Mouse (Mus musculus) forebrain, embryonic 10.5 days (tissue): ENCODE results near the gene Ttc38. TPM values are rescaled to one million over a fixed set of nuclear protein-coding genes. Genes with fewer than 3 reads are reported as not detected.

ENCODE experiments used
- DNase-seq: peaks from one replicate; pipeline ENCODE4 v3.0.0-alpha.2; 2017; ENCODE audit warnings: low spot score; ENCODE audit errors: extremely low spot score
- H3K27ac ChIP-seq: fragments of 300-500 bp; sonication (generic); 2 replicates; pipeline ENCODE4 v1.5.1; 2016; ENCODE audit warnings: mild to moderate bottlenecking
- H3K27me3 ChIP-seq: fragments of 300-500 bp; sonication (generic); 2 replicates; pipeline ENCODE4 v1.6.1; 2016; ENCODE audit warnings: mild to moderate bottlenecking; ENCODE audit not compliant: poor library complexity, severe bottlenecking
- H3K36me3 ChIP-seq: fragments of 300-500 bp; sonication (generic); replicated peaks from 2 replicates; pipeline ENCODE4 v1.6.1; 2016; ENCODE audit warnings: mild to moderate bottlenecking, moderate library complexity
- H3K4me1 ChIP-seq: fragments of 300-500 bp; sonication (generic); 2 replicates; pipeline ENCODE4 v1.6.1; 2016
- H3K4me3 ChIP-seq: fragments of 300-500 bp; sonication (generic); 2 replicates; pipeline ENCODE4 v1.5.1; 2016; ENCODE audit warnings: mild to moderate bottlenecking, moderate library complexity
- H3K9me3 ChIP-seq: fragments of 300-500 bp; sonication (generic); 2 replicates; pipeline ENCODE4 v1.6.1; 2016; ENCODE audit warnings: mild to moderate bottlenecking, moderate library complexity
- WGBS: fragments of 180-500 bp; shearing (Covaris S2); methylation state at CpG from one replicate; pipeline ENCODE4 v1.1.7; 2016; 5-methylcytosine and 5-hydroxymethylcytosine counted together
- polyA plus RNA-seq: library from polyadenylated mRNA; unstranded; fragments of >200 nt; fragmentation: Nextera tagmentation; extraction: Ambion mirVana; gene quantifications from 2 replicates; pipeline ENCODE4 v1.2.1, GENCODE M21; 2016

Ttc38 gene
- polyA plus RNA-seq: 2.2 and 3.1 TPM in 2 replicates

DNA sequence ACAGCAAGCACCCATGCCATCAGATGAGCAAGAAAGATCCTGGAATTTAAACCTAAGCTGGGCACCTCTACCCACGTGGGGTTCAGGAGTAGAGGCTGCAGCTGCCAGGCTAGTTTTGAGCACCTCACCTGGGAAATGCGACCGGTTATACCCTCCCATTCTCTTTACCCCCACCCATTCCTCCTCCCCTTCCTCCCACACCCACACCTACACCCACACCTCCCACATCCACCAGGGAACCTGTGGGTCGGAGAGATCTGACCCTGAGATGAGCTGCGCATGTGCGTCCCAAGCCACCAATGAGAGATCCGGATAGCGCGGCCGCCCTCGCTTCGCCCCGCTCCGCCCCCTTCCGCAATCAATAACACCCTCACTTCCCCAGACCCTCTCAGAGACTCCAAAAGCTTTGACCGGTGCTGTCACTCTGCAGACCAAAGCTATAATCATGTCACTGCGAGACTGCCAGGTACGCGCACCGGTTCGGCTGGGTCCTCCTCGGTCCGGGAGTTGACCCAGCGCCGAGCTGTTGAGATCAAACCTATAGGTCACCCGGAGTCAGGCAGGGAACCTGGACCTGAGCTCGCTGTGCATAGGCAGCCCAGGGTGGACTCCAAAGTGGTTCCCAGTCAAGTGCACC lies at the start of gene Ttc38:
Gene Ttc38, plus strand, starts transcription at position 353 of the 637 bp plus-strand sequence.
- peak within 1 kb of the TSS; percentile 64 for H3K4me3 ChIP-seq
- DNase-seq: peak; percentile 76
- H3K27ac ChIP-seq: peak within 1 kb of the TSS; percentile 84
- H3K36me3 ChIP-seq: no peaks in the 10 kb centered on the region
- no peaks in the 10 kb centered on the region for H3K9me3 ChIP-seq
- WGBS: 1% methylated on average over 27 of the region's 27 CpGs
- peaks cover 17% of the 10 kb centered on the region for H3K4me1 ChIP-seq
- no peaks in the 10 kb centered on the region for H3K27me3 ChIP-seq

DNA sequence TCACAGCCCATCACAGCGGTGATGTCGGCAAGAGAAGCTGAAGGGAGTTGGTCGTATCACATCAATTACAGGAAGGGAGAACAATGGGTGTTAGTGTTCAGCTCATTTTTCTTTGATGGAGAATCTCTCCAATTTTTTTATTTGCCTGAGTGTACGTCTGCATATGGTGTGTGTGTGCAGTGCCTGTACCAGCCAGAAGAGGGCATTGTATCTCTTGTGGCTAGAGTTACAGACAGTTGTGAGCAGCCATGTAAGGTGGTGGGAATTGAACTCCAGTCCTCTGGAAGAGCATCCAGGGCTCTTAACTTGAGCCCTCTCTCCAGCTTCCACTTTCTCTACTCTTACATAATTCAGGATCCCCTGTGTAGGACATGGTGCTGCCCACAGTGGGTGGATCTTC lies 49.0 kb upstream of the Ttc38 start:
- no peak overlapping the region for H3K4me3 ChIP-seq
- no peak overlapping the region for H3K27ac ChIP-seq
- 89% methylated on average over 4 of the region's 4 CpGs for WGBS
- no peaks in the 10 kb centered on the region for H3K4me1 ChIP-seq
- no peak for DNase-seq
- H3K36me3 ChIP-seq: no peaks in the 10 kb centered on the region
- no peaks in the 10 kb centered on the region for H3K27me3 ChIP-seq
- H3K9me3 ChIP-seq: no peaks in the 10 kb centered on the region

DNA sequence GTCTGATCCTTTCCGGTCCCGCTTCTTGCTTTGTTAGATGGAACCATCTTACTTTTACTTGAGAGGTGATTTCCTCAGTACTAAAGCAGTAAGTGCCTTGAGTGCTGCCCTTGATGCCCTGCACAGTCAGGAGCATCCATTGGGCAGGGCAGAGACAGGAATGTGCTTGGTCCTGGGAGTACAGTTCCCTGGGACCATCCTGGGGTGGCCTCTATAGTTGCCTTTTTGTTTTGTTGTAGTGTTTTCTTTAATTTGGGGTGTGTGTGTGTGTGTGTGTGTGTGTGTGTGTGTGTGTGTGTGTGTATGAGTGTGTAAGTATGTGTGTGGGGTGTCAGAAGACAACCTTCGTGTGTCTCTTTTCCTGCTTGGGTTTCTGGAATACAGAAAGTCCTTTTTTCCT lies 47.8 kb upstream of the Ttc38 start:
- 96% methylated on average over 3 of the region's 3 CpGs for WGBS

DNA sequence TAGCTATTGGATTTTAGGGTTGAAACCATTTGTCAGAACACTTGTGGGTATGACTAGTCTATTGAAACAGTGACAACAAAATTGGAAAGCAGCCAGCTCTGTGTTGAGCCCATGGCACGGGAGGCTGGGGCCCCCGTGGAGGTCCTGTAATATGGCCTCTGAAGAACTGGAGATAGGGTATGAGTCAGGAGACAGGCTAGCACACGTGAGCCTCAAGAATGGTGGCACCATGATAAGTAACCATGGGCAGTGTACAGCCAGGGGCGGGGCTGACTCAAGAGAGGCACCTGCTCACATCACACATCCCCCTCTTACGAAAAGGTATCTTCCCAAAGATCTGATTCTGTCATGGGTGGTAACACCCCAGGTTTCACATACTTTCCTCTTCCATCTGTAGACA lies 45.4 kb upstream of the Ttc38 start:
- no peak overlapping the region for H3K27ac ChIP-seq
- H3K4me3 ChIP-seq: no peak overlapping the region

More for the DNA sequence above, 47.8 kb upstream of the Ttc38 start:
- Histone ChIP-seq H3K4me1 (no peaks in the 10 kb centered on the region), H3K36me3 (no peaks in the 10 kb centered on the region), H3K9me3 (no peaks in the 10 kb centered on the region), H3K4me3 (no peak overlapping the region), H3K27ac (no peak overlapping the region), H3K27me3 (no peaks in the 10 kb centered on the region)
- DNase-seq: no peak

DNA sequence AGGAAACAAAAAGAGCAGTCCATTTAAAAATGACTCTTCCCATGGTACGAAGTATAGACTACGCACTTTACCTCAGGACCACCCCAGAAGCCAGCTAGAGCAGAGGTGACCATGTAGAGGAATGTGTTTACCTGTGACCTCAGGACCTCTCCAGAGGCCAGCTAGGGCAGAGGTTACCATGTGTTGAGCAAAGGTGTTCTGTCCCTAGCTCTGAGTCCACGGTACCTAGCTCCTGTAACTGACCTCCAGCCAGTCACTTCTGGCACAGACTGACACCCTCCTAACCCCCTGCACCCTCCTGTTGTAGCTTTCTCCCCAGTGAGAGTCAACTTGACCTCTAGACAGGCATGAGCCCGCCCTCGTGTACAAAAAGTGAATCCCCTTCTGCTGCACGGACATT lies 44.6 kb upstream of the Ttc38 start:
- H3K27ac ChIP-seq: no peak overlapping the region
- DNase-seq: no peak
- 88% methylated on average over 6 of the region's 6 CpGs for WGBS
- H3K36me3 ChIP-seq: no peaks in the 10 kb centered on the region
- no peaks in the 10 kb centered on the region for H3K27me3 ChIP-seq
- H3K4me1 ChIP-seq: no peaks in the 10 kb centered on the region
- H3K4me3 ChIP-seq: no peak overlapping the region
- H3K9me3 ChIP-seq: no peaks in the 10 kb centered on the region

More for the DNA sequence above, 45.4 kb upstream of the Ttc38 start:
- DNase-seq: no peak
- no peaks in the 10 kb centered on the region for H3K9me3 ChIP-seq
- H3K36me3 ChIP-seq: no peaks in the 10 kb centered on the region
- no peaks in the 10 kb centered on the region for H3K4me1 ChIP-seq
- 83% methylated on average over 5 of the region's 5 CpGs for WGBS
- H3K27me3 ChIP-seq: no peaks in the 10 kb centered on the region

DNA sequence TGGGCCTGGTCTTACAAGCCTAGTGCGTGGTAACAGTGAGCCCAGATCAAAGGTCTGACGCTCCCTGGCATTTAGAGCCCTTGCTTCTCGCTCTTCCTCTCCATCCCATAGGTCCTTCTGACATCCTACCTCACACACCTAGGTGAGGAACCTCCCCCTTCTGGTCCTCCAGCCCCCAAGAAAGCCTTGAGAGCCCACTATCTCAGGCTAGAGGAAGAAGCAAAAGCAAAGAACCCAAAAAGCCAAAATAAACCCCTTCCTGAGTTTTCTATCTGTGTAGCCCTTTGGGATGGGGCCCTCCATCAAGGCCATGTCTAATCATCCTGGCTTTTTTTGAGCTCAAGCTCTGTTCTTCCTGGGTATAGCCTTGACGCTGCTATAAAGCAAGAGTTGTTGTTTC lies 44.1 kb upstream of the Ttc38 start:
- Histone ChIP-seq H3K4me1 (no peaks in the 10 kb centered on the region), H3K4me3 (no peak overlapping the region), H3K27ac (no peak overlapping the region), H3K27me3 (no peaks in the 10 kb centered on the region), H3K9me3 (no peaks in the 10 kb centered on the region), H3K36me3 (no peaks in the 10 kb centered on the region)
- DNase-seq: no peak
- 87% methylated on average over 4 of the region's 4 CpGs for WGBS

DNA sequence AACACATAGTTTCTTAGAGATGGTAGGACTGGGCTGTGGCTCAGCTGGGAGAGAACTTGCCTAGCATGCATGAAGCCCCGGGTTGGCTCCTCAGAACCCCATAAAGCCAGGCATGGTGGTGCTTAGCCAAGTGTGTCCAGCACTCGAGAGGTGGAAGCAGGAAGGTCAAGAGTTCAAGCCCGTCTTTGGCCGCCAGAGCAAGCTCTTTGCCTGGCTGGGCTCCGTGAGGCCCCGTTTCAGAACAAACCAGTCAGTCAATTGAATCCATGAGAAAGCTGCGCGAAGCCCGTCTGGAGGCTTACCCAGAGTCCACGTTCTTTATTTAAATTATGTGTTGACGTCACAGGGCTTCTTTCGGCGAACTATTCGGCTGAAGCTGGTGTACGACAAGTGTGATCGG lies 43.5 kb upstream of the Ttc38 start:
- H3K4me3 ChIP-seq: no peak overlapping the region

DNA sequence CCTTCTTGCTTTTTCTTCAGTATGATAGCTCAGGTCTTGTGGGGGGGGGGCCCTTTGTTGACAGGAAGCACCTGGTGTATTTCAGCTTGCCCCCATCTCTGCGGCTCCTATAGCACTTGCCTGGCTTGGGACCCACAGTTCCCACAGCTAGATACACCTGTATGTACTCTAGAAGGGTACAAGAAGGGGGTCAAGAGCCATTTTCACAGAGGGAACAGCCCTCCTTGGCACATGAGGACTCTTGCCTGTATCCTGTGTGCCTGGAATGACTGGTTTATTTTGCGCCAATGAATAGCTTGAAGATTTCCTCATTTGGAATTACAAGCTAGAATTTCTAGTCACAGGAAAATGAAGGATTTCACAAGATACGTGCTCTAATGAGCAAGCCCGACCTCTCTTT lies 40.7 kb upstream of the Ttc38 start:
- no peak for DNase-seq
- H3K9me3 ChIP-seq: no peaks in the 10 kb centered on the region
- H3K4me3 ChIP-seq: no peak overlapping the region
- WGBS: 85% methylated on average over 4 of the region's 4 CpGs
- H3K36me3 ChIP-seq: no peaks in the 10 kb centered on the region
- no peak overlapping the region for H3K27ac ChIP-seq
- no peaks in the 10 kb centered on the region for H3K4me1 ChIP-seq
- no peaks in the 10 kb centered on the region for H3K27me3 ChIP-seq

More for the DNA sequence above, 43.5 kb upstream of the Ttc38 start:
- H3K36me3 ChIP-seq: no peaks in the 10 kb centered on the region
- WGBS: 83% methylated on average over 16 of the region's 16 CpGs
- no peaks in the 10 kb centered on the region for H3K27me3 ChIP-seq
- H3K4me1 ChIP-seq: no peaks in the 10 kb centered on the region
- H3K9me3 ChIP-seq: no peaks in the 10 kb centered on the region
- no peak overlapping the region for H3K27ac ChIP-seq
- DNase-seq: no peak

DNA sequence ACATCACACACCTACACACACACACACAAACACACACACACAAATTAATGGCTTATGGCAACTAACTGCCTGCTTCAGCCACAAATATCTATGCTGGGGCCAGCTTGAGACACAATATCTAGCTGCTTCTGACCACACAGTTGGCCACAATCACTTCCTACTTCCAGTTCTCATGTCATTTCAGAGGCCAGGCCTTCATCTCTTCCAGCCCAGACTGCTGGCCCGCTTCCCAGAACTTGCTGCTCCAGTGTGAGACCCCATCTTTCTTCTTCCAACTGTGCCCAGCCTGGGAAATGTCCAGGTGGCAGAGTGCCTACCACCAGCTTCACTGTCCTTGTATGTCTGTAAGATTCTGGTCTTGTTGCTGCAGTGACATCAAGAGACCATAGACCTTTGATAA lies 39.3 kb upstream of the Ttc38 start:
- H3K27ac ChIP-seq: no peak overlapping the region
- no peaks in the 10 kb centered on the region for H3K27me3 ChIP-seq
- WGBS: 85% methylated on average over 1 of the region's 1 CpGs
- no peak overlapping the region for H3K4me3 ChIP-seq
- H3K4me1 ChIP-seq: no peaks in the 10 kb centered on the region
- H3K36me3 ChIP-seq: no peaks in the 10 kb centered on the region
- DNase-seq: no peak
- no peaks in the 10 kb centered on the region for H3K9me3 ChIP-seq

DNA sequence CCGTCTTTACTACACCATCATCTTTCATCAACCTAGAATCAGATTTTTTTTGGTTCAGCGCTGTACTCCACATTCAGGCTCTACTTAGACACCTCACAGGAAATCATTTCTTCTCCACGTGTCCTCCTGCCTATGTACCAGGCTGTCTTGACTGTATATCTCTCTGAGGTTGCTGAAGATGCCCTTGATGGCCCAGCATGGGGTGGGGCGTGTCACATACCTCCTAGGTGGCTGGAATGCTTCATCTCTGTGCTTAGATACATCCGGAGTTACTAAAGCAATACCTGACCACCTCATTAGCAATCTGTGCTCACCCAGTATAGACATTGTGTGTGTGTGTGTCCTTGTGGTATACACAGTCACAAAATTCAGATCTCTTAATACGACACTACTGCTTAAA lies 36.6 kb upstream of the Ttc38 start:
- DNase-seq: no peak
- 80% methylated on average over 6 of the region's 6 CpGs for WGBS

DNA sequence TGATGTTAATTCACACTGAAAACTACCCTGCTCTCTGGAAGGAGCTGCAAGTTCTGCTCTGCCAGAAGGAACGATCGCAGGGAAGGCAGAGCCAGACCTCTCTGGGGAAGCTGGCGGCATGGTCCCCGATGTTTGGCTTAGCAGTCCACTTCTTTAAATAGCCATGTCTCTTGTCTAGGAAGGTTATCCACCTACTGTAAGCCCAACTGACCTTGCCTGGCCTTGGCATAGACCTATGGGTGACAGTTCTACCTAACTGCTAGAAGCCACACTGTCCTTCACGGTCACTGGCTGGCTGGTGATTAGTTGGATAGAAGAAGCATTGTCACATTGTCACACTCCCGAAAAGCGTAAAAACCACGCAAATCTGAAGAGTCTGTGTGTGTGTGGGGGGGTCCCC lies 33.4 kb upstream of the Ttc38 start:
- 96% methylated on average over 8 of the region's 8 CpGs for WGBS
- no peak for DNase-seq
- no peaks in the 10 kb centered on the region for H3K27me3 ChIP-seq
- no peaks in the 10 kb centered on the region for H3K4me1 ChIP-seq
- H3K36me3 ChIP-seq: no peaks in the 10 kb centered on the region
- no peak overlapping the region for H3K27ac ChIP-seq
- no peak overlapping the region for H3K4me3 ChIP-seq
- no peaks in the 10 kb centered on the region for H3K9me3 ChIP-seq

More for the DNA sequence above, 36.6 kb upstream of the Ttc38 start:
- H3K36me3 ChIP-seq: no peaks in the 10 kb centered on the region
- H3K9me3 ChIP-seq: no peaks in the 10 kb centered on the region
- no peaks in the 10 kb centered on the region for H3K4me1 ChIP-seq
- no peaks in the 10 kb centered on the region for H3K27me3 ChIP-seq
- H3K4me3 ChIP-seq: no peak overlapping the region
- no peak overlapping the region for H3K27ac ChIP-seq

DNA sequence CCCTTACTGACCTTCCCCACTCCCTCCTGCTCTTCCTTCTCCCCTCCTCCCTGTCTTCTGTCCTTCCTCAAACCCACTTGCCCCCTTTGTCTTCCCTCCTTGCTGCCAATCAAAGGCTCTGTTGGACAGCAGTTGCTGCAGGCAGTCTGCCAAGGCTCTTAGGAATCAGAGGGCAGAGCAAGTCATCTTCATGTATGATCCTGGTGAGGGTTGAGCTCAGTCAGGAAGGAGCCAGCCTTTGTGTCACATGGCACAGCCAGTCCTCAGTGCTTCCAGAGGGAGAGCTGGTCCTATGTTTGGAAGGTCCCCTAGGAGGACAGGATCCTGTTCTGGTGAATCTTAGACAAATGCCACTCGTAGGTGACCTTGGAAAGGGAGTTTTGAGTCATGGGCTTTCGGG lies 29.2 kb upstream of the Ttc38 start:
- Histone ChIP-seq H3K4me3 (no peak overlapping the region), H3K36me3 (no peaks in the 10 kb centered on the region), H3K4me1 (no peaks in the 10 kb centered on the region), H3K27ac (no peak overlapping the region), H3K9me3 (no peaks in the 10 kb centered on the region), H3K27me3 (no peaks in the 10 kb centered on the region)
- DNase-seq: no peak
- 89% methylated on average over 2 of the region's 2 CpGs for WGBS

DNA sequence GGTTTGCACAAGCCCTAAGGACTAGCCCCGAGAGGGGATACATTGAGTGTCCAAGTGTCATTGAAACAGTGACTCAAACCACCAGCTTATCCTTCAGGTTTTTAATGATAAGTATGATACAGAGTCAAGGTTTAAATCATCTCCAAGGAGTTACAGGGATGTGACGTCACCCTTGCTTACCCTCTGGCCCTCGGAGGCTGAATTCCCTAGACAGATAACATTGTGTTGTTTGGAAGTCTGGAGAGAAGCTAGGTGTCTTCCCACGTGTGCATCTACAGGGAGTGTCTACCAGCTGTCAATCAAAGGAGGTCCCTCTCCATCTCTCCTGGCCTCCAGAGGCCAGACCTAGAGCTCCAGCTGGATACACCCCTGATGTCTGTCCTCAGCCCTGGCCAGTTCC lies 25.2 kb upstream of the Ttc38 start:
- H3K4me3 ChIP-seq: no peak overlapping the region
- H3K36me3 ChIP-seq: no peaks in the 10 kb centered on the region
- DNase-seq: no peak
- WGBS: 89% methylated on average over 4 of the region's 4 CpGs
- H3K9me3 ChIP-seq: no peaks in the 10 kb centered on the region
- no peaks in the 10 kb centered on the region for H3K27me3 ChIP-seq
- no peak overlapping the region for H3K27ac ChIP-seq
- peaks cover 22% of the 10 kb centered on the region for H3K4me1 ChIP-seq

DNA sequence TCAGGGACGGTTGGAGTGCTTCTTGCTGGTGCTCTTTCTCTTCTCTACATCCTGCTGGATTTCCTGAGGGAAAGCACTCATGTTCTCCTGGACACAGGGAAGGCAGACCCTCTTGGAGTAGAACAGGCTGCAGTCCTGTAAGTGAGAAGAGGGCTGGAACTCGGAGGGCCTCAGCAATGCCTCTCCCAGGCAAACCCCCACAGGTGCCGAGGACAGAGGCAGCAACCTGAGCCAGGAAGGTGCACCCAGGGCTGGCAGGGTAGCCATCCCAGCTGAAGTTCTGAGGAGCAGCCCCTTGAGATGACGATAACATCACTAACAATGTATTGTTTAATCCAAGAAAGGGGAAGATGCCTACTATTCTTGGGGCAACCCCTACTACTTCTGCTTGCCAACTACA lies 24.7 kb upstream of the Ttc38 start:
- H3K4me3 ChIP-seq: no peak overlapping the region
- H3K36me3 ChIP-seq: no peaks in the 10 kb centered on the region
- no peak overlapping the region for H3K27ac ChIP-seq
- H3K27me3 ChIP-seq: no peaks in the 10 kb centered on the region
- peaks cover 26% of the 10 kb centered on the region for H3K4me1 ChIP-seq
- 76% methylated on average over 4 of the region's 4 CpGs for WGBS
- H3K9me3 ChIP-seq: no peaks in the 10 kb centered on the region
- DNase-seq: no peak
